Mouse (Mus musculus) T-cell, adult 2 months (primary cell): ENCODE measurements around the gene Klf4.

Experiments
- DNase-seq: peaks from one replicate; pipeline ENCODE4 v3.0.0; 2022; ENCODE audit warnings: low spot score

Gene Klf4

GRCm38 (mm10) chr4:55523921-55524320 lies 8.3 kb downstream of the Klf4 start:
- DNase-seq: no peak

- DNase-seq: no peak
These were observed 14.8 kb downstream of the Klf4 start for GRCm38 (mm10) chr4:55517438-55517837.

GRCm38 (mm10) chr4:55516048-55516447 lies 16.2 kb downstream of the Klf4 start:
- no peak for DNase-seq

GRCm38 (mm10) chr4:55514733-55515176 lies 17.5 kb downstream of the Klf4 start:
- DNase-seq: peak; percentile 54

- DNase-seq: no peak
These were observed 18.5 kb downstream of the Klf4 start for GRCm38 (mm10) chr4:55513615-55514279.

- no peak for DNase-seq
These were observed 20.9 kb downstream of the Klf4 start for GRCm38 (mm10) chr4:55511389-55511788.

GRCm38 (mm10) chr4:55508712-55509111 lies 23.6 kb downstream of the Klf4 start:
- no peak for DNase-seq

GRCm38 (mm10) chr4:55498621-55499020 lies 33.6 kb downstream of the Klf4 start:
- DNase-seq: no peak

GRCm38 (mm10) chr4:55496416-55496815 lies 35.9 kb downstream of the Klf4 start:
- no peak for DNase-seq

GRCm38 (mm10) chr4:55493261-55493660 lies 39.0 kb downstream of the Klf4 start:
- DNase-seq: no peak

- no peak for DNase-seq
These were observed 42.9 kb downstream of the Klf4 start for GRCm38 (mm10) chr4:55489328-55489727.

- no peak for DNase-seq
These were observed 43.7 kb downstream of the Klf4 start for GRCm38 (mm10) chr4:55488604-55489003.

- peak; percentile 35 for DNase-seq
These were observed 51.9 kb downstream of the Klf4 start for GRCm38 (mm10) chr4:55480322-55480767.

GRCm38 (mm10) chr4:55478333-55478732 lies 53.9 kb downstream of the Klf4 start:
- no peak for DNase-seq

- no peak for DNase-seq
These were observed 54.3 kb downstream of the Klf4 start for GRCm38 (mm10) chr4:55477933-55478332.

- DNase-seq: no peak
These were observed 55.0 kb downstream of the Klf4 start for GRCm38 (mm10) chr4:55477210-55477759.
